16 mouse cellular contexts compared by ENCODE assay signal in the genomic region with DNA sequence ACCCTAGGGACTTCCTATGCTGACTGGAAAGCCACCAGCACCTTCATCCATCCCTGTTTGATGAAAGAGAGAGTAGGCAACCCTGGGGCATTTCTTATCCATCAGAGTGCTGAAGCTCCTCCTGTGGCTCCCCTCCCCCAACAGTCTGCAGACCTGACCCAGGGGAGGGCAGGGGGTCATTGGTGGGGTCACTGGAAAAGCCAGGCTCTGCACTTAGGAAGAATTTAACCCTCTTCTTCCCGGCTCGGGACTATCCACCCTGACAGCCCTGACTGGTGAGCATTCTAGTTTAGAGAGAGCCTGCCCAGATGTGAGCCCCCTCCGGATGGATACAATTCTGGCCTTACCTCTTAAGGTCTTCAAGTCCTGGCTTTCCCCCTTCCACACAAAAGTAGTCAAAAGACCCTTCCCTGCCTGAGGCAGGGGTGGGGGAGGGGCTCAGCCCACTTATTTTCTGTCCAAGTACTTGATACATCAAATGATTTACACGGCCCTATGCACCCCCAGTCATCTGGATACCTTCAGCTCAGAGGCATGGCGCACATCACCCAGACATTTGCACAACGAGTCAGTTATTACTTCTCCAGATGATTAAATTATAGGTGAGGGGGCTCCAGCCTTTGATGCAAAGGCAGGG. TPM values are rescaled to one million over a fixed set of nuclear protein-coding genes. Genes with fewer than 3 reads are reported as not detected.
DNase-seq lines count a peak whose midpoint lies in the region; ATAC-seq and TF ChIP-seq lines count a peak whose summit lies in the region.
"Had no signal": no experiment of that assay in that cellular context is flagged by ENCODE, and none has a peak within 500 bp of the region (broad histone marks: within the 10 kb centered on the region; RNA-seq: fewer than 3 reads in every experiment).

No protein-coding gene starts in this region.

- ATAC-seq in embryonic facial prominence, embryonic 11.5 days (replicated peaks; ENCODE audit: insufficient number of reproducible peaks, low FRiP score, low TSS enrichment, low read depth) = peak; percentile 68; the same call in 1 of the 2 replicates
- ATAC-seq: forebrain, embryonic 14.5 days; inflammation-experienced regulatory T-cells, adult 6 months had no signal

- no peak for TF ChIP-seq CTCF in gastrocnemius, adult 2 months (IDR thresholded peaks at IDR 0.05)

- DNase-seq in gastrocnemius, adult 2 months = no peak
- DNase-seq in gastrocnemius, adult 8-10 months (ENCODE audit: low spot score in 2 of 2) = no peak
- DNase-seq in lung, postnatal 36 days = peak; percentile 1
- no peak for DNase-seq in lung, postnatal 14 days
- peak; percentile 52 for DNase-seq in embryonic facial prominence, embryonic 11.5 days (ENCODE audit: low spot score)
- DNase-seq in mesoderm, embryonic 11.5 days (ENCODE audit: low read depth, low spot score) = peak; percentile 83
- no peak for DNase-seq in spleen, postnatal 36 days (ENCODE audit: low spot score in 2 of 2)
- no peak for DNase-seq in urinary bladder, postnatal 10 days (ENCODE audit: low spot score)
- DNase-seq: cerebellum, adult 11-12 months; gastrocnemius, postnatal 10 days had no signal

- H3K4me1 ChIP-seq in embryonic facial prominence, embryonic 11.5 days (ENCODE audit: control insufficient read depth, insufficient read depth, low read length) = peaks cover 10% of the 10 kb centered on the region

- intact Hi-C loops in gastrocnemius, adult 2 months (cut with DNase I) = no loop called here

- H3K27ac ChIP-seq in gastrocnemius, adult 2 months = peak overlapping the region; percentile 63; the same call in 1 of the 2 replicates
- 0 out of 2 replicates have a peak overlapping the region, but pooled peaks have one; percentile 35 for H3K27ac ChIP-seq in embryonic facial prominence, embryonic 11.5 days (replicated peaks; ENCODE audit: low read depth, low read length)
- H3K27ac ChIP-seq: embryonic facial prominence, embryonic 12.5 days; limb, embryonic 13.5 days; stomach, embryonic 15.5 days had no signal

- H3K27me3 ChIP-seq in embryonic facial prominence, embryonic 11.5 days (ENCODE audit: control insufficient read depth, insufficient read depth, low read length) = no peaks in the 10 kb centered on the region
- H3K27me3 ChIP-seq: embryonic facial prominence, embryonic 12.5 days; heart, embryonic 13.5 days; limb, embryonic 13.5 days; stomach, embryonic 15.5 days had no signal

- H3K36me3 ChIP-seq in embryonic facial prominence, embryonic 11.5 days (replicated peaks; ENCODE audit: control insufficient read depth, insufficient read depth, low read depth, low read length) = no peaks in the 10 kb centered on the region
- H3K36me3 ChIP-seq: embryonic facial prominence, embryonic 12.5 days; limb, embryonic 13.5 days; stomach, embryonic 15.5 days had no signal

- 3% methylated on average over 6 of the region's 6 CpGs for WGBS in embryonic facial prominence, embryonic 11.5 days

- no peak overlapping the region; the same call in 1 of the 2 replicates for H3K9ac ChIP-seq in embryonic facial prominence, embryonic 11.5 days (replicated peaks; ENCODE audit: low read length)
- H3K9ac ChIP-seq: embryonic facial prominence, embryonic 12.5 days; heart, embryonic 13.5 days; stomach, embryonic 15.5 days had no signal

- no peak overlapping the region for H3K4me3 ChIP-seq in gastrocnemius, adult 2 months
- no peak overlapping the region for H3K4me3 ChIP-seq in embryonic facial prominence, embryonic 11.5 days (ENCODE audit: low read depth, low read length)
- H3K4me3 ChIP-seq: embryonic facial prominence, embryonic 12.5 days; heart, embryonic 13.5 days; limb, embryonic 13.5 days; stomach, embryonic 15.5 days had no signal

- no peaks in the 10 kb centered on the region for H3K9me3 ChIP-seq in embryonic facial prominence, embryonic 11.5 days (replicated peaks; ENCODE audit: control insufficient read depth, low read length)
- H3K9me3 ChIP-seq: embryonic facial prominence, embryonic 12.5 days; heart, embryonic 13.5 days; limb, embryonic 13.5 days; stomach, embryonic 15.5 days had no signal

- H3K4me2 ChIP-seq in embryonic facial prominence, embryonic 11.5 days (ENCODE audit: low read depth, low read length) = no peak overlapping the region
- H3K4me2 ChIP-seq: embryonic facial prominence, embryonic 12.5 days; heart, embryonic 13.5 days; limb, embryonic 13.5 days; stomach, embryonic 15.5 days had no signal

RNA-seq across cellular contexts. Expression of gene Sox13, which starts 15.2 kb away (rescaled TPM):
- 10 to 100 TPM in 1 of 2 experiments, 1 to 10 TPM in 1; 8.9 to 12.4 TPM for total RNA-seq in gastrocnemius, adult 2 months (2021)
- 1 to 10 TPM; 4.0 to 8.7 (median 6.7) TPM for total RNA-seq in gastrocnemius, adult 8-10 months (2022)
- polyA plus RNA-seq in embryonic facial prominence, embryonic 11.5 days (2014; fragmentation: Nextera tagmentation; extraction: Ambion mirVana) = 5.7 and 6.4 TPM in 2 replicates
- polyA plus RNA-seq: inflammation-experienced regulatory T-cells, adult 6 months had no signal

RNA-seq across cellular contexts. Expression of gene Etnk2, which starts 45.6 kb away (rescaled TPM):
- under 1 TPM; 0.10 to 0.20 TPM for total RNA-seq in gastrocnemius, adult 2 months (2021)
- total RNA-seq in gastrocnemius, adult 8-10 months (2022) = under 1 TPM in 3 of 4 experiments, not detected in 1; 0.15 to 0.64 (median 0.40) TPM
- polyA plus RNA-seq in embryonic facial prominence, embryonic 11.5 days (2014; fragmentation: Nextera tagmentation; extraction: Ambion mirVana) = 1.5 and 2.8 TPM in 2 replicates
- polyA plus RNA-seq: inflammation-experienced regulatory T-cells, adult 6 months had no signal

RNA-seq across cellular contexts. Expression of gene Ren1, which starts 58.7 kb away (rescaled TPM):
- under 1 TPM in 1 of 2 experiments, not detected in 1; 0.15 TPM for total RNA-seq in gastrocnemius, adult 2 months (2021)
- not detected for total RNA-seq in gastrocnemius, adult 8-10 months (2022)
- polyA plus RNA-seq in embryonic facial prominence, embryonic 11.5 days (2014; fragmentation: Nextera tagmentation; extraction: Ambion mirVana) = not detected in 2 replicates
- total RNA-seq: gastrocnemius, postnatal 10 days had no signal
- polyA plus RNA-seq: forebrain, embryonic 14.5 days; inflammation-experienced regulatory T-cells, adult 6 months had no signal

Comparison
In these comparisons a context has a peak if more than half of its experiments do, and no peak if none do; other contexts are left out.
1. DNase-seq: peak in lung, postnatal 36 days (single experiment), embryonic facial prominence, embryonic 11.5 days (single experiment) and mesoderm, embryonic 11.5 days (single experiment); none in gastrocnemius, adult 2 months (single experiment), gastrocnemius, adult 8-10 months (0 of 2), lung, postnatal 14 days (single experiment), spleen, postnatal 36 days (0 of 2) and urinary bladder, postnatal 10 days (single experiment).